Mouse (Mus musculus) spleen, adult 2 months (tissue): ENCODE data around the gene Snx8.

Source experiments
- CTCF ChIP-seq: fragments of 200-500 bp; IDR thresholded peaks from 2 replicates; pipeline ENCODE4 v1.5.1; 2011; ENCODE audit warnings: mild to moderate bottlenecking, inconsistent platforms; ENCODE audit not compliant: insufficient read depth, insufficient read length, insufficient replicate concordance; ENCODE audit errors: extremely low read depth
- POLR2A ChIP-seq: fragments of 200-500 bp; IDR thresholded peaks from 2 replicates; pipeline ENCODE4 v1.6.1; 2011; ENCODE audit warnings: low read depth, low read length, inconsistent platforms

GRCm38 (mm10) chr5:140392701-140393100, 3.6 kb upstream of the Snx8 start:
- no peak for TF ChIP-seq CTCF
- TF ChIP-seq POLR2A: no peak
